Mouse (Mus musculus): ENCODE data around the gene Gm49383. TPM values are rescaled to one million over a fixed set of nuclear protein-coding genes. Genes with fewer than 3 reads are reported as not detected.
A peak's percentile ranks its signal among the peaks of the same experiment; 100 is the strongest.

The Gm49383 gene
- polyA plus RNA-seq (2012; rRNA removed): 1.1 and 1.2 TPM in 2 replicates

GRCm38 (mm10) chr12:69196444-69197377 is at the start of gene Gm49383:
Gene Gm49383 (minus strand): TSS chr12:69197104.
- DNase-seq (ENCODE audit: extremely low spot score in 1 of 2, low spot score in 1 of 2): peak; percentile 22 to 69

GRCm38 (mm10) chr12:69241771-69242431 is 45.0 kb upstream of the Gm49383 start:
- peak; percentile 21 to 70 for DNase-seq (ENCODE audit: extremely low spot score in 1 of 2, low spot score in 1 of 2)

- DNase-seq (ENCODE audit: extremely low spot score in 1 of 2, low spot score in 1 of 2): no peak
Measured at GRCm38 (mm10) chr12:69241405-69241770, 44.5 kb upstream of the Gm49383 start.

- DNase-seq (ENCODE audit: extremely low spot score in 1 of 2, low spot score in 1 of 2): no peak
Measured at GRCm38 (mm10) chr12:69240876-69241275, 44.0 kb upstream of the Gm49383 start, which contains the start of gene Klhdc1. Gene Klhdc1 (plus strand): TSS chr12:69241176.

GRCm38 (mm10) chr12:69238284-69238683 is 41.4 kb upstream of the Gm49383 start:
- DNase-seq (ENCODE audit: extremely low spot score in 1 of 2, low spot score in 1 of 2): no peak

GRCm38 (mm10) chr12:69235782-69236181 is 38.9 kb upstream of the Gm49383 start:
- DNase-seq (ENCODE audit: extremely low spot score in 1 of 2, low spot score in 1 of 2): no peak

- no peak for DNase-seq (ENCODE audit: extremely low spot score in 1 of 2, low spot score in 1 of 2)
Measured at GRCm38 (mm10) chr12:69229251-69229650, 32.3 kb upstream of the Gm49383 start.

- peak; percentile 32 to 88 for DNase-seq (ENCODE audit: extremely low spot score in 1 of 2, low spot score in 1 of 2)
Measured at GRCm38 (mm10) chr12:69227776-69228466, 31.0 kb upstream of the Gm49383 start, which contains the start of gene Pole2. Gene Pole2 (minus strand): TSS chr12:69228195.

- DNase-seq (ENCODE audit: extremely low spot score in 1 of 2, low spot score in 1 of 2): no peak
Measured at GRCm38 (mm10) chr12:69220613-69221277, 23.8 kb upstream of the Gm49383 start.

- no peak for DNase-seq (ENCODE audit: extremely low spot score in 1 of 2, low spot score in 1 of 2)
Measured at GRCm38 (mm10) chr12:69216587-69216986, 19.7 kb upstream of the Gm49383 start.

GRCm38 (mm10) chr12:69215000-69215785 is 18.3 kb upstream of the Gm49383 start:
- peak; percentile 35 to 76 for DNase-seq (ENCODE audit: extremely low spot score in 1 of 2, low spot score in 1 of 2)

- DNase-seq (ENCODE audit: extremely low spot score in 1 of 2, low spot score in 1 of 2): no peak
Measured at GRCm38 (mm10) chr12:69214393-69214792, 17.5 kb upstream of the Gm49383 start.

- no peak for DNase-seq (ENCODE audit: extremely low spot score in 1 of 2, low spot score in 1 of 2)
Measured at GRCm38 (mm10) chr12:69213186-69213777, 16.4 kb upstream of the Gm49383 start.

GRCm38 (mm10) chr12:69211057-69211456 is 14.2 kb upstream of the Gm49383 start:
- DNase-seq (ENCODE audit: extremely low spot score in 1 of 2, low spot score in 1 of 2): no peak

- DNase-seq (ENCODE audit: extremely low spot score in 1 of 2, low spot score in 1 of 2): no peak
Measured at GRCm38 (mm10) chr12:69210056-69210979, 13.4 kb upstream of the Gm49383 start.

- DNase-seq (ENCODE audit: extremely low spot score in 1 of 2, low spot score in 1 of 2): no peak
Measured at GRCm38 (mm10) chr12:69208520-69208919, 11.6 kb upstream of the Gm49383 start.

- DNase-seq (ENCODE audit: extremely low spot score in 1 of 2, low spot score in 1 of 2): no peak
Measured at GRCm38 (mm10) chr12:69207926-69208325, 11.0 kb upstream of the Gm49383 start.

GRCm38 (mm10) chr12:69207396-69207795 is 10.5 kb upstream of the Gm49383 start:
- no peak for DNase-seq (ENCODE audit: extremely low spot score in 1 of 2, low spot score in 1 of 2)

Data from frontal cortex, adult 2 months (tissue).